Mouse (Mus musculus) heart, postnatal 0 days (tissue): Measurements from ENCODE around the gene Zfp738. TPM values are rescaled to one million over a fixed set of nuclear protein-coding genes. Genes with fewer than 3 reads are reported as not detected.
A peak's percentile ranks its signal among the peaks of the same experiment; 100 is the strongest.
"Not testable (repeated sequence)": the region's sequence is repeated elsewhere in the genome, so short reads cannot be mapped to it uniquely, and the experiment has no call there.

Experiments used
- ATAC-seq: fragments of 200-750 bp; cut with Nextera tagmentation; 2 replicates; pipeline ENCODE4 v1.8.0; 2017; ENCODE audit warnings: low read depth, moderate number of reproducible peaks, moderate library complexity; ENCODE audit not compliant: insufficient read depth
- DNase-seq: peaks from one replicate; pipeline ENCODE4 v3.0.0-alpha.2; 2016; ENCODE audit warnings: low spot score
- H3K27ac ChIP-seq: fragments of 300-500 bp; sonication (generic); 2 replicates; pipeline ENCODE4 v1.5.1; 2014; ENCODE audit warnings: low read depth, mild to moderate bottlenecking
- H3K27me3 ChIP-seq: fragments of 300-500 bp; sonication (generic); 2 replicates; pipeline ENCODE4 v1.6.1; 2014; ENCODE audit warnings: low read length, mixed read lengths; ENCODE audit not compliant: control insufficient read depth, insufficient read depth
- H3K36me3 ChIP-seq: fragments of 300-500 bp; sonication (generic); replicated peaks from 2 replicates; pipeline ENCODE4 v1.6.1; 2014; ENCODE audit warnings: low read length, mixed read lengths; ENCODE audit not compliant: control insufficient read depth, insufficient read depth
- H3K4me1 ChIP-seq: fragments of 300-500 bp; sonication (generic); 2 replicates; pipeline ENCODE4 v1.6.1; 2014; ENCODE audit warnings: antibody characterized with exemption; ENCODE audit not compliant: control insufficient read depth, insufficient read depth
- H3K4me2 ChIP-seq: fragments of 300-500 bp; sonication (generic); 2 replicates; pipeline ENCODE4 v1.6.1; 2014; ENCODE audit warnings: low read depth, mild to moderate bottlenecking, low read length, moderate library complexity
- H3K4me3 ChIP-seq: fragments of 300-500 bp; sonication (generic); 2 replicates; pipeline ENCODE4 v1.5.1; 2014; ENCODE audit warnings: low read depth, low read length
- H3K9ac ChIP-seq: fragments of 300-500 bp; sonication (generic); replicated peaks from 2 replicates; pipeline ENCODE4 v1.6.1; 2014; ENCODE audit warnings: low read depth, low read length, mixed read lengths
- H3K9me3 ChIP-seq: fragments of 300-500 bp; sonication (generic); replicated peaks from 2 replicates; pipeline ENCODE4 v1.6.1; 2016; ENCODE audit warnings: low read length; ENCODE audit not compliant: control insufficient read depth
- CTCF ChIP-seq: IDR thresholded peaks from 2 replicates; pipeline ENCODE4 v1.5.1; 2016; ENCODE audit warnings: antibody characterized with exemption, control low read depth, low read depth
- EP300 ChIP-seq: IDR thresholded peaks from 2 replicates; pipeline ENCODE4 v1.6.1; 2016; ENCODE audit warnings: antibody characterized with exemption, low read depth
- WGBS: fragments of 180-500 bp; shearing (Covaris S2); extraction: QIAGEN DNeasy Blood & Tissue Kit; methylation state at CpG from one replicate; pipeline ENCODE4 v1.1.7; 2014; 5-methylcytosine and 5-hydroxymethylcytosine counted together
- polyA plus RNA-seq: library from polyadenylated mRNA; unstranded; fragments of >200 nt; fragmentation: Nextera tagmentation; extraction: Ambion mirVana; gene quantifications from 2 replicates; pipeline ENCODE4 v1.2.1, GENCODE M21; 2015
- total RNA-seq: library from RNA; depleted of rRNA; stranded (reverse); fragments of >200 nt; gene quantifications from 2 replicates; pipeline ENCODE4 v1.2.3, GENCODE M21; 2014; ENCODE audit warnings: low replicate concordance

The Zfp738 gene
- total and polyA plus RNA-seq, 2 experiments from 2014 or later: 4.3 to 16.8 TPM

DNA sequence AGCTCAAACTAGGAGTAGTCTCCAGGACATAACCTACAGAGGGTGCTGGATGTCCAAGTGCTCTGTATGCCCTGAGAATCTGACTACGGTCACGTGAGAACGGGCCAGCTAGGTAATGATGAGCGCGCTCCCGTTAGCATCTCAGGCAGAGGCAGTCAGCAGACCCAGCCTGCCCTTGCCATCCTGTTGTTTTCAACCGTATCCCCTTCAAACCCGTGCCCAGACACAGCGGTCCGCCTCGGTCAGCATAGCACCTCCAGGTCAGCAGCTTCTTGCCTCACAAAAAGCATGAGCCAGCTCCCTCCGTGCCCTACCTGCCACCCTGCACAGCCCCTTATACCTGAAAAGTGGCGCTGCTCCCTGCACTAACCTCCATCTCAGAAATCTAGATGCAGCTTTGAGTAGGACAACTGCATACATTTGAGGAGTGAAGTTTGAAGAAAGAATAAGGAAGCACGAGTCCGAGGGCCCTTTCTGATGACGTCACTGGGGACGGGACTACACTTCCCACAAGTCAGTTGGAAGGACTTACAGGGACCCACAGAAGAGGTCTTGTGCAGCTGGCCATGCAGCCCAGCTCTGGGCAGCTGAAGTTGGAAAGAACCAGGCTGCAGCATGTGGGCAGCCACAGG is 37.1 kb upstream of the Zfp738 start:
- DNase-seq (peak; percentile 86), ATAC-seq (peak; percentile 93)
- peak overlapping the region; percentile 87 for H3K9ac ChIP-seq
- peaks cover 4% of the 10 kb centered on the region for H3K4me1 ChIP-seq
- peak overlapping the region; percentile 61; the same call in 1 of the 2 replicates for H3K27ac ChIP-seq
- H3K27me3 ChIP-seq: no peaks in the 10 kb centered on the region
- H3K36me3 ChIP-seq: no peaks in the 10 kb centered on the region
- no peaks in the 10 kb centered on the region for H3K9me3 ChIP-seq
- H3K4me2 ChIP-seq: peak overlapping the region; percentile 88
- peak overlapping the region; percentile 94 for H3K4me3 ChIP-seq
- TF ChIP-seq CTCF: no peak
- TF ChIP-seq EP300: no peak
- 1% methylated on average over 17 of the region's 17 CpGs for WGBS

DNA sequence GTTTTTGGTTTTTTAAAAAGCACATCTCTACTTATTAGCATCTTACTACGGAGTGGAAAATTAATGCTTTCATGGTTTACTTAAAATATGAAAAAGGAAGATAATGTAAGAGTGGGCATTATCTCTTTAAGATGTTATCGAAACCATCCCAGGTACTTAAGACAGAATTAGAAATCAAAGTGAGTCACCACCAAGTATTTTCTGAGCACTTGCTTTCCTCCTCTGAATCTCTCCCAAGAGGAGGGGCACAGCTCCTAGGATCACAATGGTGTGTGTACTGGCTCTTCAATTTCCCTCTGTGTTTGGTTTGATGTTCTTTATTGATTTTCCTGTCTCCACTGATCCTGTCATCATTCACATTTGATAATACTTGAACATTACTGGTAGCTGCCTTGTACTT is 3.0 kb downstream of the Zfp738 start:
- not testable (repeated sequence) for H3K36me3 ChIP-seq, DNase-seq, H3K9me3 ChIP-seq, H3K27ac ChIP-seq, H3K27me3 ChIP-seq, ATAC-seq
- WGBS: 68% methylated on average over 2 of the region's 2 CpGs
- peaks cover 11% of the 10 kb centered on the region for H3K4me1 ChIP-seq
- peak overlapping the region; percentile 80 for H3K4me3 ChIP-seq
- peak overlapping the region; percentile 78; the same call in 1 of the 2 replicates for H3K4me2 ChIP-seq
- H3K9ac ChIP-seq: peak overlapping the region; percentile 79; the same call in 1 of the 2 replicates

GRCm38 (mm10) chr13:67682959-67683735 is 3.7 kb downstream of the Zfp738 start:
- not testable (repeated sequence) for H3K9me3 ChIP-seq
- peak overlapping the region; percentile 39; the same call in 1 of the 2 replicates for H3K27ac ChIP-seq
- 13% methylated on average over 16 of the region's 16 CpGs for WGBS

DNA sequence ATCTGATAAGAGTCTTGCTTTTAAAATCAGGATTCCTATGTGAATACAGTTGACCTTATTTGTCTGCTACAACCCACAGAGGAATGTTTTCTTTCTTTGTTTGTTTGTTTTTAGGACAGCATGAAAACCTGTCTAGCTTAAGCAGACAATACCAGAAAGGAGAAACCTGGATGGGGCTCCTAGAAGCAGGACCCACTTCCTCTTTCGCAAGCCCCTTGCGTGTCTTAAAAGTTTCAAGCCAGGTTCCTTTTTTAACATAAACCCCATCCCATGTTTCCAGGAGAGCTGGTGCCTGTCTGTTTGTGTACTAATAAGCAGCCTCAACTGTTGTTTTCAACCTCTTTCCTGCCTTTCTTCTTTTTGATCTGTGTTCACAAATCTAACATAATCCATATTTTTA is 12.0 kb downstream of the Zfp738 start:
- Histone ChIP-seq H3K27me3 (no peaks in the 10 kb centered on the region), H3K9ac (no peak overlapping the region), H3K36me3 (no peaks in the 10 kb centered on the region), H3K27ac (no peak overlapping the region), H3K4me3 (no peak overlapping the region), H3K9me3 (no peaks in the 10 kb centered on the region), H3K4me1 (no peaks in the 10 kb centered on the region), H3K4me2 (no peak overlapping the region)
- WGBS: 95% methylated on average over 2 of the region's 2 CpGs
- no peak for DNase-seq
- no peak for ATAC-seq
- TF ChIP-seq EP300 (no peak), CTCF (no peak)

More at GRCm38 (mm10) chr13:67682959-67683735, 3.7 kb downstream of the Zfp738 start:
- peak; percentile 100 for ATAC-seq
- not testable (repeated sequence) for H3K27me3 ChIP-seq, H3K36me3 ChIP-seq
- H3K4me2 ChIP-seq: peak overlapping the region; percentile 78
- H3K4me1 ChIP-seq: peaks cover 11% of the 10 kb centered on the region
- peak overlapping the region; percentile 80 for H3K4me3 ChIP-seq
- H3K9ac ChIP-seq: peak overlapping the region; percentile 79
- peak; percentile 93 for DNase-seq

- ATAC-seq: no peak
- TF ChIP-seq CTCF: no peak
- no peak for TF ChIP-seq EP300
- Histone ChIP-seq H3K27me3 (no peaks in the 10 kb centered on the region), H3K9ac (no peak overlapping the region), H3K36me3 (no peaks in the 10 kb centered on the region), H3K4me1 (no peaks in the 10 kb centered on the region), H3K9me3 (no peaks in the 10 kb centered on the region), H3K4me3 (no peak overlapping the region), H3K4me2 (no peak overlapping the region), H3K27ac (no peak overlapping the region)
- 52% methylated on average over 3 of the region's 3 CpGs for WGBS
- no peak for DNase-seq
Observed at GRCm38 (mm10) chr13:67652496-67652895, 34.4 kb downstream of the Zfp738 start.
